Mouse (Mus musculus) MN1 (cell line): ENCODE data around the gene Sh3gl2.
A peak's percentile ranks its signal among the peaks of the same experiment; 100 is the strongest.

Experiments
- DNase-seq: peaks from one replicate; pipeline ENCODE4 v3.0.0-alpha.2; 2016; ENCODE audit warnings: low spot score

Gene Sh3gl2

DNA sequence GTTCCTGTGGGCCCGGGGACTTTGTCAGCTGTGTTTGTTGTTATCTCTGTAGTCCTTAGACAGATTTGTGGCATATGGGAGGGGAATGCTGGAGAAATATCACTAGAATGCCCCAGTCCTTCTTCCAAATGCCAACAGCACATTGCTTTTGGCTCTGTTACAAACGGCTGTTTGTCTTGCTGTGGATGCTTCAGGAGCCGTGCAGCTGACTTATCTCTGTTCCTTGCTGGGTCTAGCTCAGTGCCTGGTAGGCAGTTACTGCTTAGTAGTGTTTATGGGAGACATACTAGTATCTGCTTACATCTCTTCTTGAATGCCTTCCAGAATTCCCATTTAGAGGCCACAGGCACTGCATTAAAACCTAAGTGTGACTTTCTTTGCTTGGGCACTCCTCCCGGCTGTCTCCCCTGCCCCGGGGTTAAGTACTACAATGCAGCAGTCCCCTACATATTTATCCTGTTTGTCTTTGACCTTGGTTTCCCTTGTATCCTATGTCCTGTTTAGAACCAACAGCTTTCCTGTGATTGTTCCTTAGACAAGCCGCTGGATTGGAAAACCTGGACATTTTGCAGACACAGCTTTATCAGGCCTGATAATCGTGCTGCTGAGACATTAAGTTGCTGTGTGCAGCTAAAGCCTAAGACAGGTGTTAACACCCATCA lies 101.1 kb downstream of the Sh3gl2 start:
- no peak for DNase-seq

DNA sequence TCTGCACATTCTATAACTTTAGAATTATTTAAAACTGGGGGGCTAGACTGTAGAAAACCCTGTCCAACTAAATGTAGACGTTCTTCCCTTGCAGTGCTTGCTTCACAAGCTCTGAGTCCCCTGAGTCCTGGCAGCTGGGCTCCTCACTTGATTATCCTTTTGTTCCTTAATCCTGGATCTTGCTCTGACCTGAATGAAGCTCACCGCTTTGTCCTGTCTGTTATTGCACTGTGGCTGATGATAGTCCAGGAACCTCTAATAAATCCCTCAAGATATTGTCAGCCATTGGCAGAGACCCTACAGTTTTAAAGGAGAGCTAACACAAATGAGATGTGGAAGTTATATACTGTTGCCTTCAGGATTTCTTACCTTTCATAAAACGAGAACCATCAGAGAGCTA lies 114.2 kb downstream of the Sh3gl2 start:
- no peak for DNase-seq

DNA sequence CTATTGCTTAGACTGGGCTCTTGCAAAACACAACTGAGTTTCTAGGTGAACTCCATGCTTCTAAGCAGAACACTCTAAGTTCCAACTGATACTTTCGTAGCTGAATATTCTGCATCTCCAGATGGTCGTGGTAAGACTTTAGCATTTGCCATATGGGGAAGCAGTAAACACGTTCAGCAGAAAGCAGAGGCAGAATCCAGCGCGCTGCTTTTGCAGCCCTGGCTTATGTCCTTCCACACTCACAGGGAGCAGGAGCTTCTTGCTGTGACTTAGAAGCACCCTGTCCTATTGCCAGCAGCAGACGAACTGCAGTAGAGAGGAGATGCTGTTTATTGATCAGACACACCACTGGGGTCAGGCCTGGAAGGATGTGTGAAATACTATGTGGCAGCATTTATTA lies 120.5 kb downstream of the Sh3gl2 start:
- DNase-seq, result no peak

DNA sequence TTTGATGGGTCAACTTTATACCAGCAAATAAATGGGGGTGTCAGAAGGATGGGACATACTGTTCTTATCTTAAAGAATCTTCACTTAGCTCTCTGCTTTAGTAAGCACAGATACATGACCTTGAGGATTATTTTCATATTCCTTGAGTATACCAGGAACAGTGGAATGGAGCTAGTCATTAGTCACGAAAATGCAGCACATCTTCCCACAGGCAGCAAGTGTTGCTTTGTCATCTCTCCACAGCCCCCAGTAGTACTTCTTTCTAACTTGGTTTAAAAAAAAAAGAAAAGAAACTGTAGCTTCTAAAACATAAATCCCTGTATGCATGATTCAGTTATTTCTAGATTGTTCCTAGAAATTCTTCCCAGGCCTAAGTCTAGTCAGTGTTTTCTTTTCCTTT lies 121.1 kb downstream of the Sh3gl2 start:
- DNase-seq, result no peak

DNA sequence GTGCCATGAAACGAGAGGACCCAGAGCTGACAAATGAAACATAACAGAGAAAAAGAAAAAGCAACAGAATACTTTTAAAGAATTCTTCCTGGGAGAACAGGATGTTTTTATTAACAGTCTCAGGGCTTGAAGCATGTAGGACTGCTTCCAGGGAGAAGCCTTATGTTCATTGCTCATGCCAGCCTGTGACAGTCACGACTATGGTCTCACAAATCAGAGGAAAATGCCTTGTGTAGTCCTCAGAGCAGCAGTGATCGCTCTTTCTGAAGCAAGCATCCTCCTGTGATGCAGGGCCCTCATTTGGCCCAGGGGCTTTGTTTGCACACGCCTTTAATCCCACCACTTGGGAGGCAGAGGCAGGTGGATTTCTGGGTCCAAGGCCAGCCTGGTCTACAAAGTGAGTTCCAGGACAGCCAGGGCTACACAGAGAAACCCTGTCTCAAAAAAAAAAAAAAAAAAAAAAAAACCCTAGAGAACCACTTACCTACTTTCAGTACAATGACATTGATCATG lies 129.8 kb downstream of the Sh3gl2 start:
- DNase-seq, result no peak

DNA sequence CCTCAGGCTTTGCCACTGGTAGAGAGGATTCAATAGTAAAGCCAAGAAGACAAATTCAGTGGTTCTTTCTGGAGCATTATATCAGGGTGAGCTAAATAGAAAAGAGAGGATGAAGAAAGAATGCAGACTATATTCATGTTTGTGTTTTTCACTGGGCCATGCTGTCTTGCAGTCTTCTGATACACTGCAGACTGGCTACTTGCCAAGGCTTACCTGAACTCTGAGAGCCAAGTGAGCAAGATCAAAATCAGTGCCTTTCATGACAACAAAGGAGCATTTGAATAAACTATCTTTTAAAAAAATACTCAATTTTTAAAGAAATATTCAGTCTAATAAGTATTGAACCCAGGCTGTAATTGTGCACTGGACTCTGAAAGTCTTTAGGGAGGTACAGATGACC lies 131.4 kb downstream of the Sh3gl2 start:
- no peak for DNase-seq

DNA sequence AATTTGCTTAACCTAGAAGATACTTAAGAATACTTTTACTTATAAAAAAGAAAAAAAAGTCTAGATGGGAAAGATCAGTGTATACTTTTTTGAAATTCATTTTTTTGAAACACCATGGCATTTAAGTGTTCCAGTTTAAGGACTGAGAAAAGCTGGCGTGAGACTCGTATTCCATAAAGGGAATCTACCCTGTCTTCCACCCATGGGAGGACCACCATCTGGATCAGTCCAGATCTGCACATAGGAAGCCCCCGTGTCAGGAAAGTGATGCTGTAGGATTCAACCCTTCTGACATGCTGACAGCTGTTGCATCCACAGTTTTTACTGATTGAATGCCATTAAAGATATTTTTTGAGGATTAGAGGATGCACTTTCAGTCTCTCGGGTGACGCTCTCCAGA lies 134.2 kb downstream of the Sh3gl2 start:
- DNase-seq, result no peak

DNA sequence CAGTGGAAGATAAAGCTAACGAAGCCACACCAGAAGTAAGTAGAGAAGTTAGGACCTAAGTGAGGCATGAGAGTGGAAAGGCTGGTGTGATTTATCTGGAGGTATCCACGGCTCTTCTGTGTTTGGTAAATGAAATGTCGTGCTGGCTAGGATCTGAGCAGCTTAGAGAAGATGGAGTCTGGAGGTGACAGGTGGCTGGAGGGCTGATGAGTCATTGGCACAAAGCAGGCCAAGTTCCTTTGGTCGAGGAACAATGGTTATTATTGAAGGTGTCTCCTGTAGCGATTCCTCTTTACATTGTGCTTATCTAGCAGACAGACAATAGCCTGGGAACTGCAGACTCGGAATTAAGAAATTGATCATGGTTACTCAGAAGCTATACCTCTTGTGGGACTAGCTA lies 135.8 kb downstream of the Sh3gl2 start:
- no peak for DNase-seq

DNA sequence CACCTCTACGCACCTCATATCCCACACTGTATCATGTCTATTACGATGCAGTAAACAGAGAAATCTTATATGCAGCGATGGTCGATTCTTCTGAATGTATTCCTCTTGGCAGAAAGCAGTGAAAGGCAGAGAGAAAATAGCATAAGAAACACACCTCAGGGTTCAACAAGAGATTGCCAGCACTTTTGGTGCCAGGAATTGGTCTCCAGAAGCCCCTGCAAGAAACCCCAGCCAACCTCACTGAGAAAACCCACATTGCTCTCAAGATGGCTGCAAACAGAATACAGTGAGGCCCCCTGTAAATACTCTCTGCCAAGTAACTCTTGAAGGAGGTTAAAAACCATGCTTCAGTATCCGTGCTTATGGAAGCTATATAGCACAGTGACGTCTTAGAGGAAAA lies 141.0 kb downstream of the Sh3gl2 start:
- DNase-seq, result no peak

DNA sequence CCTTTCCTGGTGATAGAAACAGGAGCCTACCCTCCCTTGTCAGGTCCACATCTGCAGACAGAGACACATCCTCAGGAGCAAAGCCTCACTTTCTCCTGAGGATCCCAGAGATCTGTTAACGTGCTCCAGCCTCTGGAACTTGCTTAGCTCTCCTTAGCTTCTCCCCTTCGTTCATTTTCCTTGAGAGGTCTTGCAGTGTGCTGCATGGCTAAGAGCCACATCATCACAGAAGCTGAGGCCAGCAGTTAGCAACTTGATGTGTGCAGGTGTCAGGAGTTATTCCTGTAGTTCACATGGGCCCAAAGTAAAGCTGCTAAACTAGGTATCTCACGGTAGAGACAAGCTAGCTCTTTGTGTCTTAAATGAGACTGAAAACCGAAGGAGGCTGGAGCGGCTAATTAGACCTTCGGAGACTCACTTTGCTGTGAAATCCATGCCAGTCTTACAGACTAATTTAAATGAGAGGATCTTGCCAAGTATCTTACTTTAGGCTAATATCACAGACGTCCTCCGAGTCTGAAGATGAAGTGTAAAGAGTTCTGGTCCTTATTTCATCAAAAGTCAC lies 143.2 kb downstream of the Sh3gl2 start:
- DNase-seq, result no peak

DNA sequence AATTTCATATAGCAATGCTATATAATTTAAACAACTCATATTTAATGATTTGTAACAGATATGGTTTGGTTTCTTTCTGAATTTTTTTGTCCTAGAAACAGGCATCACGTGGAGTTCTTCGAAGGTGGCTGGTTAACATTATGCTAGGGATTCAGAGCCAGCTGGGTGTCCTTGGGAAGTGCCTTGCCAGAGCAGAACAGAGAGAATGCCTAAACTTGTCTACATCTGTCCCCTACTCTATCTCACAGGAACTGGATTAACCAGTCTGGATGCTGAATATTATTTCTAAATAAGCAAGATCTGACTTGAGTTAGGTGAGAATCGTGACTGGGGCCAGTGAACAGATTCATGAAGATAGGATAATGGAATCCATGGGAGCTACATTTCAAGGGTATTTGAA lies 157.7 kb downstream of the Sh3gl2 start:
- DNase-seq, result no peak

DNA sequence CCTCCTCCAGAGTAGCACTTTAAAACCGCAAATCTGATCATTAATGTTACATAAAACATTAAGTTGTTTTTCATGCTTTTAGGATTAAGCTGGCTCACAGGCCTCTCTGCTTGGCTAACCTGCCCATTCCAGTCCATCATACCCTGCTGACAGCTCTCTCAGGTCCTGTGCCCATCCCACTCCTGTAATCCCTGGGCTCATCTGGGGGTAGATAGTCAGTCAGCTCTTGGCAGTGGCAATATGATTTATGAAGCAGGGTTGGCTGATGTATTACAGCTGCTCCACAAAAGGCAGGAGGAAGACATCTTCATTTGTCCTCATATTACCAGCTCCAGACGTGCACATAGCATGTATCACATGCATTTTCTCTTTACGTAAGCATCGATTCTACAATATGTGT lies 158.3 kb downstream of the Sh3gl2 start:
- DNase-seq, result no peak

DNA sequence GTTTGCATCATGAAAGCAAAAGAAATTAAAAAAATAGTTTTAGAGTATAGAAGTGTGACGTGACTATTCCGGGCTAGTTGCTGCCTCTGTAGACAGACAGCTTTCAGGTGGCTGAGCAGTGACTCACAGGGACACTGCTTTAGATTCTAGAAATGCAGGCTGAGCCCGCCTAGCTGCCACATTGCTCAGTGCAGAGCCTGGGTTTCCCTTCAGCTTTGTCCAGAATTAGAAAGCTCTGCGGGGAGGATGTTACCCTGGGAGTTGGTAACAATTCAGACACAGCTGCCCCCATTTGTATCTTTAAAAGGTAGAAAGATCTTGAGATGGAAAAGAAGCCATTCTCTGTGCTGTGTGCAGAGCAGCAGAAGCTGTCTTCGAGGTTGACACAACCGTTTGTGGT lies 166.1 kb downstream of the Sh3gl2 start:
- no peak for DNase-seq

DNA sequence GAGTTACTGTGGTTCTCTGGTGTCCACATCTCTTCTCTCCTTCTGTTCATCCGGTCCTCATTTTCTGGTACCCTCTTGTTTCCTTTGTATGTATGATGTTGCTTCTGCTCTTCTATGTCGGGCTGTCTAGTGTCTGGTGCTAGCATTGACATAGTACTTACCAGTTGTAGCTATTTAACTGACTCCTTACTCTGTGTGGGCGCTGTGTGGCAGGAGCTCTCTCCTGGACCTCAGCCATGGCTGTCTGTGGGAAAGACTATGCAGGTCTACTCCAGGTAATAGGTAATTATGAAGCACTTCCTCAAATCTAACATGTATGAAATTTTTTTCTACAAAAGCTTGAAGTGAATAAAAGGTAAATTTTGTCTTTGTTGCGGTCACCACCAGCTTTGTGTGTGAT lies 169.9 kb downstream of the Sh3gl2 start:
- DNase-seq, result no peak

DNA sequence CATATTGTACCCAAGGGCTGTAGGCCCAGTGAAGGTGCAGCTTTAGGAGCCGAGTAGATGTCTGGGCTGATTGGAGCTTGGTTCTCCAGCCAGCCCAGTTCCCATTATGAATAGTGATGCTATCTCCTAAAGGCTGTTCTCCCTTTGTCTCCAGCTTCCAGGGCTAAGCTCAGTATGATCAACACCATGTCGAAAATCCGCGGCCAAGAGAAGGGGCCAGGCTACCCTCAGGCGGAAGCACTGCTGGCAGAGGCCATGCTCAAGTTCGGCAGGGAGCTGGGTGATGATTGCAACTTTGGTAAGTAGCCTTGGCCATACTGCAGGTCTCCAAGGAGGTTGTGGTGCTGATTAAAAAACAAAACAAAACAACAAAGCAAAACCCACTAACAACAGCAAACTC lies 171.3 kb downstream of the Sh3gl2 start:
- DNase-seq, result no peak

DNA sequence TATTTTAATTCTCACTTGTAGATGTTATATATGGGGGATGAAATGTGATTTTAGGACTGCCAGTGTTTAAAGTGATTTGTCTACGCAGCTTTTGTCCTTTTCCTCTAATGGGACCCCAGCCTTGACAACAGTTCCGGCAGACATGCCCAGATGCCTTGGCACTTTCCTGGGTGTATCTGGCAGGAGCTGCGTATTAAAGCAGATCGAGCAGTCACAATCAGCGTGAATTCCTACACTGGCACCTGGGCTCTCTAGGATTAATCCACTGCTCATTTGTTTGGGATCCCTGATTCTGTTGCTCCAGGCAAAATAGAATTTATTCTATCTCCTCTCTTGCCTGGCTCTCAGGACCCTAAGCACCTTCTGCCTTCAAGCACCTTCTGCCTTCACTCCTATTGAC lies 171.7 kb downstream of the Sh3gl2 start:
- no peak for DNase-seq

DNA sequence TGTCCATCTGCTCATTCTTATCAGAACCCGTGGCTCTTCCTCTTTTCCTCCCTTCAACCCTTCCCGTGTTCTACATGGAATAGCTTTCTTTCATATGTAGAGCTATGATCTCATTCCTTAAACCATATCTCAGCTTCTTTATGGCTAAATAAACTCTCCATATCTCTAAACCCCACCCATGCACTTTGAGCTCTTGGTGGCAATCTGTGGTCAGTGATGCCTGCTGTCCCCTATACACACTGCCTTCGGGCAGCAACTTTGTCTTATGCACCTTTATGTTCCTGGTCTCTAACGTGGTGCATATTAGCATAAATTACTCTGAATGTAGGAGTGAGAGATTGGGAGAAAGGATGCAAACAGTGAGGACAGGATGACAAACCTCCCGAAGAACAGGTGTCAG lies 180.3 kb downstream of the Sh3gl2 start:
- no peak for DNase-seq

DNA sequence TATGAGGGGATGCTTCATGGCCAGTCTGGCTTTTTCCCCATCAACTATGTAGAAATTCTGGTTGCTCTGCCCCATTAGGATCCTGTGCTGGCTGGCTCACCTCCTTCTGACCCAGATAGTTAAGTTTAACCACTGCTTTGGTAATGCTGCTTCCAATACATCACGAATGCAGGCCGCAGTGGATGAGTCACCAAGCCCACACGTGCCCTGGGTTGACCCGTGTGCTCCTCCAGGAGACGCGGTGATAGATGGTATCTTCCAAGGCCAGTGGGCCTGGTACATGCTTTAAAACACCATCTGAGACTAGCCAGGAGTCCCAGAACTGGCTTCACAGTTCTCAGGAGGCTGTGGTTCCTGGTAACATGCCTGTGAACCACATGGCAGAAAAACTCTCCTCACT lies 182.8 kb downstream of the Sh3gl2 start:
- DNase-seq, result no peak

DNA sequence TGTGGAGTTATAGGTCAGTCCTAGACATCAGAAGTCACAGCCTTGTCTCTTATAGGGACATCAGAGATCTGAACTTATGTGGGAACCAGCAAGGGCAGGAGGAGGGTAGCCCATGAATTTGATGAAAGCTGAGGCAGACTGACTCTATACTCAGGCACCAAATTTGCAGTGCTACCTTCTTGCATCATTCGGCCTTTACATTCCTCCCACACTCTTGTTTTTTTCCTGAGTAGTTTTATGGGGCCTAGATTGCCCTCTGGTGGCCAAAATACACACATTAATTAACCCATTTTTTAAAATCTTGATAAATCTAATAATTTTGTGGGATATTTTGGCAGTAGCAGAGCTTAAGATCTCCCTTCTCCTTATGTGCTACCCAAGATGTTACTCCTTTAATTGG lies 186.9 kb downstream of the Sh3gl2 start:
- peak; percentile 9 for DNase-seq

DNA sequence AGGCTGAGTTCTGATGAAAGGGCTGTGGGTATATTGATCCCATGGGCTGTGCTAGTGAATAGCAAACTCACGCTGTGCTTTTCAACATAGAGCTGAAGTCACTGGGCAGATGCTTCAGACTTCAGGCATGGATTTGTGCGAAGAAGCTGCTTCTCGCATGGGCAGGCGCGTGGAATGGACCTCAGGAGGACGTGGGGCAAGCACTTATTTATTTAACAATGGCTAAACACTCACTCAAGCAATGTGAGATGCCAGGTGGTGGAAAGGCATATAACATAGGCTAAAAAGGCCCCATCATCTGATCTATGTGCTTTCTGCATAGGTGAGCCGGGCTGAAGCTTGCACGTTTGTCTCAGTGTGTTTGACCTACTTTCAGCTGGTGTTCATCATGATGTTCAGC lies 193.8 kb downstream of the Sh3gl2 start:
- DNase-seq, result no peak

DNA sequence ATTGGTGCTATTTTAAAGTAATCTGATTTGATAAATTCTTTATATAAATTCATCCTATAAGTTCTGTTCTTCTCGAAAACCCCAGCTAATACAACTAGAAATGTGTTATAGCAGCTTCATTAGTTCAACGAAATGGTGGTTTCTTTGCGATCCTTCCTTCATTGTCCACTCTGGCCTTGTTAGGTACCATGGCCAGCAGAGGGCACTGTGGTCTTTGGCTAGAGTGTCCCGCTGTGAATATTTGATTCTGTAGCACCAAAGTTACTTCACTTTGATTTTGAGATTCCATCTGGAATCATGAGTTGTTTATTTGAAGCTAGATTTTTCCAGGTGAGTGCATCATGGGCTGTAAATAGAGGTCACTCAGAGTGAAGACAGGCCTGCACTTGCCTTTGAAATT lies 197.9 kb downstream of the Sh3gl2 start:
- peak; percentile 34 for DNase-seq

DNA sequence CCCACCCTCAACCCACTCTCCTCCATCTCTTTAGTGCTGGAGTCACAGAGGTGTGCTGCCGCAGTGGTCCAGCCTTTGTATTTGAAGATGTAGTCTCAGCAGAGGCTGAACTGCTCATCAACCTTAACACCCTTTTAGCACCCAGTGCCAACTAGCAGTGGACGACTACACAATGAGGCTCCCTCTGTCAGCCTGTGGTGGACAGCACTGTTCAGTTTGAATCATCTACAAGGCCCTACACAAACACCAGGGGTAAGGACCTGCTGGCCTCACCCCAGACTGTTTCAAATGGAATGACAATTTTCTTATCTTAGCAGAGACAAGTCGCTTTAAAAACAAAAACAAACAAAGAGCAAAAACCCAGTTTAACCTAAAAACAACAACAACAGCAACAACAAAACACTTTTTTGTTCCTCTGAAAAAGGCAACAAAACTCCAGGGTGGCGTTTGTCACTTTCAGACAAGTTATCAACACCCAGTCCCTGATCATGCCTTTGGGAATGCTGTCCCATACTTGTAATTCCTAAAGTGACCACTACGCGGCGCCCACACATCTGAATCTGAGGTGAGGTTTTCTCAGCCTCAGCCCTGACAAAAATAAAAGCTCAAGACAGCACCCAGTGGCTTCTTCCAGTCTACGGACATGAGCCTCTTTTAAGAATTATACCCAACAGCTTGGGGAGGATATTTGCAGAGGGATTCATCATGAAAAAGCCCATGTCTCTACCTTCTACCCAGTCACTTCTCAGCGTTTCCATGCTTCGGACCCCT lies 199.7 kb downstream of the Sh3gl2 start:
- DNase-seq, result no peak

DNA sequence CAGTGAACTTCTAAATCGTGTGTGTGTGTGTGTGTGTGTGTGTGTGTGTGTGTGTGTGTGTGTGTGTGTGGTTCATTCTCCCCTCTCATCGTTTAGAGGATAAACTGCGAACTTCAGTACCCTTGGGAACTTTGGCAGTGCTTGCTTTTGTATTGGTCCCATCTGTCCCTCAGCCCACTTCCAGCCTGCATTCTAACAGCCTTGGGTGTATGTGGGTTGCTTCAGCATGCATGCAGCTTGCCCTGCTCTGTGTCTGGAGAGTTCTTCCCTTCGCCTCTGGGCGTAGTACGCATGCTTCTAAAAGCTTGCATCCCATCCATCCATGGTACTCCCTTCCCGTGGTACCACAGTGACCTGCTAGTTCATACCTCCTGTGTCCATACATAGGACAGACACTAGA lies 200.3 kb downstream of the Sh3gl2 start:
- DNase-seq, result no peak

DNA sequence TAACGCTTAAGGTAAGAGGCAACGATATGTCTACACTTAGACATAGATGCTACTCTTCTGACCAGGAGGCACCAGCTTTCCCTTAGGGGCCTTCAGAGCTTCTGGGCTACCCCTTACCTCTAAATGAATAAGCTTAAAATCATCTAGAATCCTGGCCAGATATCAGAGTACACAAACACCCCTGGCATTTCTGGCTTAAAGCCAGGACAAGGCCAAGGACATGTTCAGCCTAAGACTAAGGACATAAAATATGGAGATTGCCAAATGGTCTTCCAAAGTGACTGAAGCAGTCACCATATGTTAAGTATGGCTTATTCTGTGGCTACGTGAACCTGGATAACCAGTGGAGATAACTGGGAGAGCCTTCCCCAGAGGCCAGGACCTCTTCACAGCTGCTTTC lies 211.5 kb downstream of the Sh3gl2 start:
- no peak for DNase-seq
